Mouse (Mus musculus) right cerebral cortex, postnatal 4 days (tissue): Measurements from ENCODE around the gene Necab3.
A peak's percentile ranks its signal among the peaks of the same experiment; 100 is the strongest.

Source experiments
- DNase-seq: peaks from one replicate; pipeline ENCODE4 v3.0.0-alpha.2; 2022

Gene Necab3

DNA sequence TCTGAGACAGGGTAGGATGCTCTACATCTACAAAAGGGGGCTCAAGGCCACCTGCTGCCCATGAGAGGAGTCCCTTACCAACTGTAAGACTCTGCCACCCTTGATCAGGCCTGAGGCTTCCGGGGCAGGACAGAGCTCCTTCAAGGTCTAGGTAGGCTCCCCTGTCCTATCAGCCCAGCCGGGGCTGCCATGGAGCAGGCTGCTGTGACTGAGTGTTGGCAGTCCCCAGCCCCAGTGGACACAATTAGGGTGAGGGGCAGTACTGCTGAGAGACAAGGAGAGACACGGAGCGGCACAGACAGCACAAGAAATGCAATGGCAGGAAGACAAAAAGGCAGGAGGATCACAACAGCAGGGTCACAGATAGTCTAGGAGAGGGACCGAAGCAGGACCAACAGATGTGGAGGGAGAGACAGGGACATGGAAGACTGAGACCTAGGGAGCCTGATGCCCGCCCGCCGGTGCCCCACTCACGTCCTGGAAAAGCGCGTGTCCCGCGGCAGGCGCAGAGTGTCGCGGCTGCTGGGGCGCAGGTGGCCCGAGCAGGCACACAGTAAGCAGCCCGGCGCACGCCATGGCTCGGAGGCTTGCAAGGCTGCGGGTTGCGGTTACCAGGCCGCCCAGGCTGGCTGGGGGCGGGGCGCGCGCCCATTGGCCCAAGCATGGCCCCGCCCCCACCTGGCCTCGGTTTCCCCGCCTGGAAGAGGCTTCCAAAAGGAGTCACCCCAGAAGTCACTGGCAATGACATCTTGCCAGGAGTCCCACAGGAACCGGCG is at the start of gene Necab3:
Gene Necab3, minus strand, starts transcription at position 627 of the 776 bp plus-strand sequence.
- peak; percentile 50 for DNase-seq

DNA sequence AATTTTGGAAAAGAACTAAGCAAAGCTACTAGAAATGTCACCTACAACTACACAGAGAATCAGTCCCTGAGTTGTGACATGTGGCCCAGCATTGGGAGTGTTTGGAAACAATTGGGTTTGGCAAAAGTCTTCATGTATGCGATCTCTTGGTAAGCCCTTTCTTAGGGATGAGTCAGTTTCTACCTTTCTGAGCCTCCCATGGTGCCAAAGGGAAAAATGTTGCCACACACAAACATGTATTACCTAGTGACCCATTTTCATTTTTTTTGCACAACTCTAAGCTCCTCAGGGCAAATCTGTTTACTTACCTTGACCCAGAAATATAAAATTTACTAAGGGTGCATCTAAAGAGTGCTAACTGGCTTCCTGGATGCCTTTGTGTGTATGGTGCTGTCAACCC is 48.3 kb upstream of the Necab3 start:
- DNase-seq = no peak

DNA sequence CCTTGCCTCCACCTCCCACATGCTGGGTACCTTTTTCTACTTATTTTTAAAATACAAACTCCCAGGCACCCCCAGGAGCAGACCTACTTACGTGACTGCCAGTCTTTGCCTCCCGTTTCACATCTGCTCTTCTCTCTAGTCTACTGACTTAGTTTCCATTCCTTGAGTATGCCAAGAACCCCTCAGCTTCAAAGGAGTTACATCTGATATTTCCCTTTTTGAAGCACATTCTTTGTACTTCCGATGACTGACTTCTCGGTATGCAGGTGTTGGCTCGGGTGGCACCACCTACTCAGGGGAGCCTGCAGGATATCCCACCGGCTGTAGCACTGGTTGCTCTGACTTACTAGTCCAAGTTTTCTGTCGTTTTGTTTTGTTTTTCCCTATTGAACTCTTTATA is 45.5 kb upstream of the Necab3 start:
- DNase-seq = no peak

DNA sequence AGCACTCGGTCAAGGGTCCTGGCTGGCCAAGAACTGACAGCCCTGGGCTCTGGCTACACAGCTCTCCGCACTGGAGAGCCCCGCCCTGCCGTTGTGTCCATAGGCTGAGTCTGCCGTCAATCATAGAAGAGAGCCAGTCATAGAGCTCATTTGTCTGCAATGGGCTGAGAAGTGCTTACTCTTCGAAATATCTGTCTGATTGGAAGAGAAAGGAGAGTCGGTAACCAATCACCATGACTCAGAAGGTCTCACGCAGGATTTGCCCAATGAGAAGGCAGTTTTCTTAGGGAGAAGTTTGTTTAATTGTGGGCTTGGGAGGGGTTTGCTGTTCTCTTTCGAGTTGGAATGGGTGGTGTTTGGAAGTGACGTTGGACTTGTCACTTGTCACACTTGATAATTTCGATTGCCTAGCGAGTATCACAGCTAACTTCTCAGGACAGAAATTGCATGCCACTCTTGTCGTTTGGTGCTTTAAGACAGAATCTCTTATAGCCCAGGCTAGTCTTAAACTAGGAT is 45.0 kb upstream of the Necab3 start, which contains the start of gene Pxmp4:
Gene Pxmp4, minus strand, starts transcription at position 71 of the 516 bp plus-strand sequence.
- DNase-seq = peak; percentile 99

DNA sequence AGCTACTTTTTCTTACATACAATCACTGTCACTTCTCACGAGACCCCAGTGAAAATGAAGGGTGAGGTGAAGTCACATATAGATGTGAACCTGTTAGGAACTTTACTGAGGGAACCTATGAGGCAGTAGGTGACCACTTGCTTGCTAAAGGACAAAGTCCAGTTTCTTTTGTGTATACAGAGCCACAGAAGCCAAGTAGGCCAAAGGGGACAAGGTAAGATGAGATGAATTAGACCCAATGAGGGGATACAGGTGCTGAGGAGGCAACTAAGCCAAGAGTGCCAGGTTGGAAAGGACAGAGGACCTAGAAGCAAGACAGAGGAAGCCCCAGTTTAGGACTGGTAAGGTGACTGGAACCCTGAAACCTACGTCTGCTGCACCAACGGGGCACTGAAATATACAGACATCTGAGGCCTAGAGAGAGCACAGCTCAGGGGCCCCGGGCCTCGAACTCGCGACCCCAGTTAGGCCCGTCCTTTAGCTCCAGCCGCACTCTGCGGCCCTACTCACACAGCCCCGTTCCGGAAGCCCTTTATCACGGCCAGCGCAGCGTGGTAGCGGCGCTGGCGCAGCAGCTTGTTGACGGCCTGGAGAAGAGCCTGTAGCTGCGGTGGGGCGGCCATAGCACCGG is 44.4 kb upstream of the Necab3 start:
- no peak for DNase-seq

DNA sequence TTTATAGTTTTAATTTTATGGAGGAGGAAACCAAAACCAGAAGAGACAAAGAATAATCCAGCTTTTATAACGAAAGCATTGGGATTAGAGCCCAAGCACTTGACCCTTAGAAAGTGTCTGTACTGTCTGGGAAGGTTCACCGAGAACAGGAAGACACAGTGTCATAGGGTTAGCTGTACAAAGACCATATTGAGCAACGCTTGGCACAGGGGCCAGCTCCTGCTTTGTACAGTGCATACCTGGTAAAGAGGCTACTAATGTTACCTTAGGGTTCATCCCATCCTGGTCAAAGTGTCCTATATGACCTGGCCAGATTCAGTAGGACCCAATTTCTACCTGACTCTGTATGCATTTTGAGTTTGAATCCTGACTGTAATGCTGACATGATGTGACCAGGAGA is 42.6 kb upstream of the Necab3 start:
- no peak for DNase-seq

DNA sequence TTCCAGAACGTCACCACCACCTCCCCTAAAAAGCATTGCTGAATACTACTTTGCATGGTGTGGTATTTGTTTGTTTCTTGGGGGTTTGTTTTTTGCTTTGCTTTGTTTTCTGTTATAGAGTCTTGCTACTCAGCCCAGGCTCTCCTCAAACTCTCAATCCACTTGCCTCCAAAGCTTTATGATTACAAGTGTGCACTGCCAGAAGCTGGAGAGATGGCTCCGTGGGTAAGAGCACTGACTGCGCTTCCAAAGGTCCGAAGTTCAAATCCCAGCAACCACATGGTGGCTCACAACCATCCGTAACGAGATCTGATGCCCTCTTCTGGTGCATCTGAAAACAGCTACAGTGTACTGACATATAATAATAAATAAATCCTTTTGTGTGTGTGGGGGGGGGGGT is 41.9 kb upstream of the Necab3 start:
- DNase-seq = no peak

DNA sequence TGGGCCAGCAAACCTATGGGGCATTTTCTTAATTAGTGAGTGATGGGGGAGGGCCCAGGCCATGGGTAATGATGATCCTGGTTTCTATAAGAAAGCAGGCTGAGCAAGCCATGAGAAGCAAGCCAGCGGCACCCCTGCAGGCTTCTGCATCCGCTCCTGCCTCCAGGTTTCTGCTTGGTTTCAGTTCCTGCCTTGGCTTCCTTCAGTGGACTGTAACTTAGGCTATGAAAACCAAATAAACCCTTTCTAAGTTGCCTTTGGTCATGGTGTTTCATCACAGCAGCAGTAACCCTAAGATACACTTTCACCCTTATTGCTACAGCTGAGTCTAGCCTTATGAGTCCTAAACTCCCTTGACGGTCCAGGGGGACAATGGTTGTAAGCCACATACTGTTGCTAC is 38.7 kb upstream of the Necab3 start:
- DNase-seq = no peak

DNA sequence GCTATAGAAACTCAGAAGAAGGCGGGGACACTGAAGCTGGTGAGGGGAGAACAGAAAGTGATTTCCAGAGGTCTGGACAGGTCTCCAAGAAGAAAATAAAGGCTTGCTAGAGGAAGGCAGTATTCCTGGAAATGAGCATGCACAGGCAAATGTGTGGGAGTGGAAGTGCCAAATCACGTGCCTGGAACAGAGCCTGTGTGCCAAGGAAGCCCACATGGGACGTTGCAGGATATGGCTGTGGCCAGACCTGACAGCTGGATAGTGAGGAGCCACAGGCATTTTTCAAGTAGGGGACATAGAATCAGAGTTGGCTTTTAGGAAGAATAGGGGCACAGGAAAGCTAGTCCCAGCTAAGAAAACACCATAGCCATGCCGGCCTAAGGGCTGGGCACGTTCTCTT is 37.1 kb upstream of the Necab3 start:
- DNase-seq = no peak

DNA sequence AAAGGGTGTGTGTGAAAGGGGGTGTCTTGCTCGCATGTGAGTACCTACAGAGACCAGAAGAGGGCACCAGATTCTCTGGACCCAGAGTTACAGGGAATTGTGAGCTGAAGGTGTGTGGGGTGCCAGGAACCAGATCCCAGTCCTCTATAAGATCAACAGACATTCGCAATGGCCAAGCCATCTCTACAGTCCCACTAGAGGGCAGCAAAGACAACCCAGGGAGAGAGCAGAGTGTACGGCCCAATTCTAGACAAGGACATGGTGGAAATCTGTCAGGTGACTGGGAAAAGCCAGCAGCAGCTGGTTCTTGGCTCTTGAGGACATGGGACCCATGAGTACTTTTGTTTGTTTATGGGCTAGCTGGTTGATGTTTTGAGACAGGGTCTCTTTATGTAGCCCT is 34.3 kb upstream of the Necab3 start:
- no peak for DNase-seq

DNA sequence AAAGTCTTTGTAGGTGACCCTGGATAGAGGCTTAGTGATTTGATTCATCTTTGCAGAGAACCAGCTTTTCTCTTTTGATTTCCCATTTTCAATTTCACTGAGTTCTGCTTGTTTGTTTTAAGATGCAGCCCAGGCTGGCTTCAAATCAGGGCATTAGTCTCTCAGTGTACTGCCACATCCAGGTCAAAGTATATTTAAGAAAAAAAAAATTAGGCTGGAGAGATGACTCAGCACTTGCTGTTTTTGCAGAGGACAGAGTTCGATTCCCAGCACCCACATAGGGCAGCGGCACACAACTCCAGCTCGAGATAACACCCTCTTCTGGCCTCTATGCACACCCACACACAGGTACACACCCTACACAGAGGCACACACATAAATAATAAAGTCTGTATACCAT is 32.5 kb upstream of the Necab3 start:
- no peak for DNase-seq

DNA sequence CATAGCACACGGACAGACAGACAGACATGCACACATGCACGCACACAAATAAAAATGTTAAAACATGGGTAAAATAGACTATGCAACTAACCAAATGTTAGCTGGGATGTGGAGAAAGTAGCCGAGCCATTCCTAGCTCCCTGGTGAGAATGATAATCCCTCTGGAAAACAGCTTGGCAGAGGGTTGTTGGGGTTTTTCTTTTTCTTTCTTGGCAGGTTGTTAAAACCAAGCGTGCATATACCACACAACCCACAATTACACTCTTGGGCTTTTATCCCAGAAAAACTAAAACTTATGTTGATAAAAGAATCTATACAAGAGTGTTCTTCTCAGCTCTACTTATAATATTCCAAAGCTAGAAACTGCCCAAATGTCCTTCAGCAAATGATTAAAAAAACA is 30.4 kb upstream of the Necab3 start:
- DNase-seq = no peak

DNA sequence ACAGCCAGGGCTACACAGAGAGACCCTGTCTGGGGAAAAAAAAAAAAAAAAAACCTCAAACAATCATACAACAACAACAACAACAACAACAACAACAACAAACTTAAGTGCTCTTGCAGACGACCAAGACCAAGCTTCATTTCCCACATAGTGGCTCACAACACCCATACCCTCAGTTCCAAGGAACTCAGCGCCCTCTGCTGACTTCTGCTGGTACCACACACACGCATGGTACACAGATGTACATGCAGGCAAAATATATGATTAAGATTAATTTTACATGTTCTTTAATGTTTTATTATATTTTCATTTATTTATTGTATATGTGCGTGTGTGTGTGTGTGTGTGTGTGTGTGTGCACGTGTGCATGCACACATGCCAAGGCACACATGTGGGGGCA is 27.7 kb upstream of the Necab3 start:
- DNase-seq = peak; percentile 80

DNA sequence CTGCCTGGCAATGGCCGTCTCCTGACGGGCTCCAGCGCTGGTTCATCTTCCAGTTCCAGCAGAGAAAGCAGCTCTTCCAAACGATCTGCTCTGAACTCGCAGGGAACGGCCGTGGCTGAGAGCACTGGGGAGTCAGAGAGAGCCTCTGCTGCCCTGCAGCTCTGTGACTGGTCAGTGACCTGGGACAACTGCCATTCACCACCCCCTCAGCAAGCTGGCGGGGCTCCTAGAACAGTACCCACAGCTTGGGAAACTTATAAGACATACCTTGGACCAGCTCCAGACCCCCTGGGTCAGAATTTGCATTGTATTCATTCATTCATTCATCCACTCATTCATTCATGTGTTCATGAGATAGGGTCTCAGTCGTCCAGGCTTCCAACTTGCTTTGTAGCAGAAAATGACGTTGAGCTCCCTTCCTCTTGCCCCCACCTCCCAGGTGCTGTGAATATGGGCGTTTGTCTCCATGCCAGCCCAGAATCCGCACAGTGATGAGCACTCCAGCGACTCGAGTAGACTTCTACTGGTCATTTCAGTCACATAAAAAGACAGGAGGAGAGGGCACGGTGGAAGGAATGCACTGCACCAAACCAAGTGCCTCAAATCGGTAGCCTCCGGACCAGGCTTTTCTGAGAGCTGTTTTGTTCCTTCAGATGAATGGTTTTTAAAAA is 26.4 kb upstream of the Necab3 start:
- DNase-seq = no peak

DNA sequence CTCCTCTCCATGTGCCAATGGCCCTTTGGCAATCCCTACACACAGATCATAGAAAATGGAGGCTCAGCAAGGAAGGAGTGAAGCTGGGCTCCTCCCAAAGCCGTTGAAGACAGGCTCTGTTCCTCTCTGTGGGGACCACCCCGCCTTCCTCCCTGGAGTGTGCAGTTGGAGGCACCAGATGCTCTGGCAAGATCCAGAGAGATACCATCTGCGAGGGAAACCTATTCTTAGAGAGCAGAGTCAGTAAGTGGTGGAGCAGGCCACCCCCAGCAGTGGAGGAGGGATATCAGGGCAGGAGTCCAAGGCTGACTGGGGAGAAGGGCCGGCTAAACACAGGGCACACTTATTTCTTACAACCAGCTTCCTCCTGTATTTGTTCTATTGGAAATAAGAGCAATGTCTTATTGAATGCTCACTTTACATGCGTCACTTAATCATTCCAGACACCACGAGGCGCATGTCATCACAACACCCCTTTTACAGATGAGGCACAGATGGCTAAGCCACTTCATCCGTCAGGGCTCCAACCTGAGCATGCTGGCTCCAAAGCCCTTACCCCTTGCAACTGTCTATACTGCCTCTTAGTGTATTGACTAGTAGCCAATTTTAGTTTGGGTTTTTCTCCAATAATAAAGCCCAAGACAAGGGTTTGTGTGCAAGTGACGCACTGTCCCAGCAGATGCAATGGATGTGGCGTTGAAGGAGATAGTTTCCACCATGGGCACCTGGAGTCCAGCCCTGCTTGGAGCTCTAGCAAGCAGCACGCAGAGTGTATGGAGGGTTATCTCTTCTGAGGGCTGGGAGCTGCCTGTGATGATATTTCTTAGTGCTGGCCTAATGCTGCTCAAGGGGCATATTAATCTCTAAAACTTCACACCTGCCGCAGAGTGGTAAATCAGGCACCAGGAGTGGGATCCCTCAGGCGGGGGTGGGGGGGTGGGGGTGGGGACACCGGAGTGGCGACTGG is 25.5 kb upstream of the Necab3 start:
- DNase-seq = peak; percentile 72

DNA sequence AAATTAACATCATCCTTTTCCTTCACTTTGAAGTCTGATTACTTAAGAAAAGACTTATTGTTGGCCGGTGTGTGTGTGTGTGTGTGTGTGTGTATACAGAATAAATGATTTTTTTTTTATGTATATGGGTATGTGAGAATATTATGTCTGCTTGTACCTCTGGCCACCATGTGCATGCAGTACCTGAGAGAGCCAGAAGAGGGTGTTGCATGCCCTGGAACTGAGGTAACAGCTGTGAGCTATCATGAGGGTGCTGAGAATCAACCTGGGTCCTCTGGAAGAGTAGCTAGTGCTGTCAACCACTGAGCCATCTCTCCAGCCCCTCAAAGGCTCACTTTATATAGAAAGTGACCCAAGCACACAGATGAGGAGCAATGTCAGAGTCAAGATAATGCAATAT is 22.7 kb upstream of the Necab3 start:
- no peak for DNase-seq

DNA sequence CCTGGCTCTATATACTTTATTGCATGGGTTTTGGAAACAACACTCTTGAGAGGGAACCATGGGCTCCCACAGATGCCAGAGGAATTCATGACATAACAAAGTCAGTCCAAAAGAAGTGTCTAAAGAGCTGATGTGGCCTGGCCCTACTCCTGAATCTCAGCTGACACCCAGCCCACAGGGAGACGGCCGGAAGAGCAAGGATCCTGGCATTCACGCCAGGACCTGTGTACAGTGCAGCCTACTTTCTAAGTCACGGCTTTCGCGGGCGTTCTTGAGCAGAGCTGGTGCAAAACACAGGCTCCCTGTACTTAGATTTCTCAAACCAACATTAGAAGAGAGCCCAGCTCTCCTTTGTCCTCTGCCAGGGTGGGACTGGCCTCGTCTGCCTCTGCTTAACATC is 21.9 kb upstream of the Necab3 start:
- no peak for DNase-seq

DNA sequence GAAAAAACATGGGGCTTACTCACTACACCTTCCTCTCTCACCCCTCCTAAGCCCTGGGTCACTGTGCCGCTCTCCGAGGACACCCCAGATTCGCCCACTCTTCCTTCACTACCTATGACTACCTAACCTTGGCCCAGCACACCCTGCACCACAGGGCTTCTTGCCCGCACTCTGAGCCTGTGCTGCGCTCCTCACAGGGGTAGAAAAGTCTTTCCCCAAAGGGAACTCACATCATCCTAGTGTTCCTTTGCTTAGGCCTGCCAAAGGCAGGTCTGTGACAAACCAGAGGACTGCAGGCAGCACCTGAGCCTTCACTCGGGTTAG is 19.0 kb upstream of the Necab3 start:
- no peak for DNase-seq

DNA sequence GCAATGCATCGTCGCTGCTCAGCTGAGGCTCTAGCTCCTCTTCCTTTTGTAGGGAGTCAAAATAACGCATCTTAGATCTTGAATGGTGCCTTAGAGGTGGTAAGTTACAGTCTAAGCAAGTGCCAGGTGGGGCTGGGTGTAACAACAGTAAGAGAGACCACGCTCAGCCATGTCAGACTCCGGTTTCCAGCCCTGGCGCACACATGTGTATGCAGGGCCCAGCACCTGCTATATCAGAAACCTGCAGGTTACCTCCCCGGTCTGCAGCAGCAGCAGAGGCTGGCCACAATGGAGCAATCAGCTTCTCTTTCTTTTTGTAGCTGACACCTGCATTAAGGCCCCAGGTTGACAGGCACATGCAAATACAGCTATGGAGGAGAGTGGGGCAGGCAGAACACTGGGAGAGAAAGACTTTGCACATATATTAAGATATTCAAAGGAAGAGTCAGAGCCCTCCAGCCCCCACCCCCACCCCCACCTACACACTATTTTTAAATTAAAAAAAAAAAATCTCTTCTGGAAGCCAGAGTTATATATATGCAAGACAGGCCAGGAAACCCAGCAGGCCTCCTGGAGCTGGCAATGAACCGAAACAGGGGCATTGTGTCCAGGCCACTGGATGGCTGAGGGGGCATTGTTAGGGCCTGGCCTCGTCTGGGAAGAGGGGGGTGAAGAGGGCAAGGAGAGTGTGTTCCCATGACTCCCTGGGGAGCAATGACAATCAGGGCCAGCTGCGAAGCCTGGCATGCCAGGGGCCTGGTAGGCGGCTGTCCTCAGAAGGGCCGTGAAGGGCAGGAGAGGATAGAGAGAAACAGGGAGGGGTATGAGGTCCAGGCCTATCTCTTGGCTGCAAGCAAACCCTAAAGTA is 18.4 kb upstream of the Necab3 start:
- no peak for DNase-seq

DNA sequence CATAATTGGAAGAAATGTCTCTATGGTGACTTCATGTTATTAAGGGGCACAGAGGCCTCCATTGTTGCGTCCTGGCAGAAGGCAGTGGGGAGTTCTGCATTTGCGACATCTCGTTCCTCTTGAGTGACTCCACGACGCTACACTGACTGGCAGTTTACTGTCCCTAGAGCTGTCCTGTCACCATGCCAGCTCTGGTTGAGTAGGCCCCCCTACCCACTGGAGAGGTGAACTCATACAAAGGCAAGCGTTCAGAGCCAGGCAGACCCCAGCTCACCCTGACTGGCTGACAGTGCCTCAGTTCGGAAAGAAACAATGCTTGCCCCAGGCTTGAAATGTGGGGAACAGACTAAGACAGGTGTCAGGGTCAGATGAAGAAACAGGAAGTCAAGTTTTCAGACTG is 15.6 kb upstream of the Necab3 start:
- no peak for DNase-seq

DNA sequence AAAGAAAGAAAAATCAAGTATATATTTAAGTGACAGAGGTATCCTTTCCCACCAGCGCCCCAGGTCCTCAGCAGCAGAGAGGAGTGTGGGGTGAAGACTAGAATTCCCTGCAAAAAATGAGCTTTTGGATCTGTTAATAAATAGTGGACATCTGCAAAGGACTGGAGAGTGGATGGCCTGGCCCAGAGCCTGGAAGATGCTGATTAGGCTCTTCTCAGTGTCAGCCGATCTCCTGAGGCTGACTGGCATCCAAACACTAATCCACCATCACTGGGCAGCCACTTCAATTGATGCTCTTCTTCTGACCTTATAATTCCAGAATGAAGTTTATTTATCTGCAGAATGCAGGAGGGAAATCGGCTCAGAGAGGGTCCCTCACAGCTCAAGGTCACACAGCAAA is 14.3 kb upstream of the Necab3 start:
- no peak for DNase-seq

DNA sequence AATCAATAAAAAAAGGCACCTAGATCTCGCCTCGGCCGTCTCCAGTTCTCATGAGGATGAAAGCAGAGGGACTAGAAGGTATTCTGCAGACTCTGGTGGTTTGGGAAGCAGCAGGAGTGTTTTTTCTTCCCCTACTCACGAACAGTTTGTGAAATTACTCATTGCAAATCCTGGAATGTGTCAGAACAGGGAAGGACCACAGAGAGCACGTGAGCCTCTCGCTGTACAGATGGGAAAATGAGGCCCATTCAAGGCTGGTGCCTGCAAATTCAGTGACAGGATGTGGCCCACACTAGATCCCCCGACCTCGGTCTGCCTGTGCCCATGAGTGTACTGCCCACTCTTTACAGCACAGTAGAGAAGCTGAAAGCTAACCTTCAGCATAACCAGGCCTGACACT is 13.3 kb upstream of the Necab3 start:
- no peak for DNase-seq
